Mouse (Mus musculus) adrenal gland, adult 8-10 months (tissue): ENCODE measurements around the gene Pbrm1. TPM values are rescaled to one million over a fixed set of nuclear protein-coding genes. Genes with fewer than 3 reads are reported as not detected.

ENCODE experiments used
- DNase-seq: peaks from one replicate; pipeline ENCODE4 v3.0.0; 2022
- total RNA-seq, 4 experiments: library from RNA; stranded (reverse); gene quantifications; 2 replicates each; pipeline ENCODE4 v1.2.4; 2022

The Pbrm1 gene
- total RNA-seq, 4 experiments from 2014 or later = 52.9 to 66.2 (median 61.2) TPM

DNA sequence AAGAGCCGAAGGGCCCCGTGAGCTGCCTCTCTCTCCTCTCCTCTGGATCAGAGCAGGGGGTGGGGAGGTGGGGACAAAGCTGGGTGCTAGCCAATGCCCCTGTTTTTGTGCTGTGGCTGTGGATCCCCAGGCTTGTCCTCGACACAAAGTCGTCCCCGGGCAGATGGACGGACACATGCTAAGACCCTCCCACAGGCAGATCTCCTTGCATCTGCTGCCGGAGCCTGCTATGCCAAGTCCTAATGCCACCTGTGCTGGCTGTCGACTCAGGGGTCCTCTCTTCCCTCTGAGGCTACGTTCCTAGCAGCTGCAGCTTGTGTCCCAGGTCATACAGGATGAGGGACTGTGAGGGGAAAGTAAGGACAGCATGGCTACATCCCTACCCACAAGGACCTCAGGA lies 147.9 kb downstream of the Pbrm1 start:
- no peak for DNase-seq

DNA sequence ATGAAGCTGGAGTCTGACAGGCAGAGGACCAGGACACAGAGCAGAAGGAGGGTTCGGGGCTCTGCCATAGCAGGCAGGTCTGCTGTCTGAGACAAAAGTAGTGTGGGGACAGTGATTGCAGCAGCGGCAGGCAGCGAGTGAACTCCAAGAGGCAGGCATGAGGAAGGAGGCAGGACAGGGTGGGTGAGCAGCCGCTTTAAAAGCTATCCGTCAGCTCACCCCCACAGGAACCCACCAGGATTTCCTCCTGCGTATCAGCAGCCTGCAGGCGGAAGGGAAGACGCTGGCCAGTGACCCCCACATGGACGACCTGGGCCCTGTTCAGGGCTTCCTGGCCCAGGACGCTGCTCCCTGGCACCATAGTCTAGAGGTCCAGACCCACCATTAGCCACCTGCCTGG lies 149.5 kb downstream of the Pbrm1 start, which contains the start of gene Stab1:
Stab1 (minus strand) TSS at position 217 of the 400 bp plus-strand sequence.
- peak; percentile 43 for DNase-seq

DNA sequence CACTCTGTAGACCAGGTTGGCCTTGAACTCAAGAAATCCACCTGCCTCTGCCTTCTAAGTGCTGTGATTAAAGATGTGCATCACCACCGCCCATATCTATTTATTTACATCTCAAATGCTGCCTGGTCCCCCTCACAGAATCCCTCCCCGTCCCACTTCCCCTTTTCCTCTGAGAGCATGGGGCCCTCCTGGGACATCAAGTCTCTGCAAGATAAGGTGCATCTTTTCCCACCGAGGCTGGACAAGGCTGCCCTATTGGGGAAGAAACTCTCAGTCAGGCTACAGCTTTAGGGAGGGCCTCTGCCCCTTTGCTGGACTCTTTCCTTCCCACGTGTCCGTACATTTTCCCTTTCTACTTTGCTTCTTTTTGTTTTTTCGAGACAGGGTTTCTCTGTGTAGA lies 150.6 kb downstream of the Pbrm1 start:
- no peak for DNase-seq

DNA sequence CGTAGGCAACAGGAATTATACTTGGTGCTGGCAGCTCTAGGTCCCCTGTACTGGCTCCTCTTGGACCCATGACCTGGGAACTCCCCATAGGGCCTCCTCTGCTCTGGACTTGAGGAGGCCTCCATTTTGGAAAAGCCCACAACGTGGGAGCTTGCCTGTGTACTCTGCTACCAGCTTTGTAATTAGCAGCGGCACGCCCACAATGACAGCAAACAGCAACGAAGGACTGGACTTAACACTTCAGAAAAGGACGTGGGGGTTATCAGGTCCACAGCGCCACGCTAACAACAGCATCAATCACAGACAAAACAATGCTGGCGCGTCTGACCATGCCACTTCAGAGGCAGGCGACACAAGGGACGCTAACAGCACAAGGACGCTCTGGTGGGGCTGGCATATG lies 152.0 kb downstream of the Pbrm1 start:
- no peak for DNase-seq

Other genes with a start within 250 kb of the Pbrm1 start
- 10 to 100 TPM; 20.1 to 23.7 (median 22.8) TPM for gene Tmem110, start 193.5 kb upstream of the Pbrm1 start, total RNA-seq
- gene Mustn1, start 139.9 kb upstream of the Pbrm1 start, total RNA-seq = 1 to 10 TPM; 1.7 to 2.9 (median 2.7) TPM
- 1 to 10 TPM in 3 of 4 experiments, under 1 TPM in 1; 0.65 to 4.7 (median 2.9) TPM for gene Itih4, start 132.7 kb upstream of the Pbrm1 start, total RNA-seq
- 1 to 10 TPM in 1 of 4 experiments, under 1 TPM in 3; 0.38 to 1.0 (median 0.59) TPM for gene Itih3, start 95.4 kb upstream of the Pbrm1 start, total RNA-seq
- gene Itih1, start 75.8 kb upstream of the Pbrm1 start, total RNA-seq = under 1 TPM in 3 of 4 experiments, not detected in 1; 0.09 to 0.51 (median 0.17) TPM
- gene Nek4, start 67.8 kb upstream of the Pbrm1 start, total RNA-seq = 10 to 100 TPM; 13.4 to 17.9 (median 13.8) TPM
- 10 to 100 TPM; 50.0 to 90.5 (median 70.5) TPM for gene Glt8d1, start 17.7 kb upstream of the Pbrm1 start, total RNA-seq
- gene Spcs1, start 17.5 kb upstream of the Pbrm1 start, total RNA-seq = 100 to 1,000 TPM; 232 to 268 (median 251) TPM
- gene Gnl3, start within 50 bp of the Pbrm1 start, total RNA-seq = 10 to 100 TPM; 69.1 to 99.4 (median 83.9) TPM
- gene Smim4, start 109.8 kb downstream of the Pbrm1 start, total RNA-seq = 100 to 1,000 TPM in 1 of 4 experiments, 10 to 100 TPM in 3; 67.6 to 109 (median 75.0) TPM
- gene Nt5dc2, start 111.9 kb downstream of the Pbrm1 start, total RNA-seq = 10 to 100 TPM; 25.6 to 41.4 (median 36.6) TPM
- 100 to 1,000 TPM in 2 of 4 experiments, 10 to 100 TPM in 2; 75.8 to 142 (median 116) TPM for gene Stab1, start 149.5 kb downstream of the Pbrm1 start, total RNA-seq
- 1 to 10 TPM; 1.1 to 3.3 (median 1.9) TPM for gene Tnnc1, start 189.2 kb downstream of the Pbrm1 start, total RNA-seq
- gene Nisch, start 197.8 kb downstream of the Pbrm1 start, total RNA-seq = 100 to 1,000 TPM; 331 to 526 (median 414) TPM
- 10 to 100 TPM in 3 of 4 experiments, 1 to 10 TPM in 1; 8.8 to 12.4 (median 10.8) TPM for gene Sema3g, start 198.7 kb downstream of the Pbrm1 start, total RNA-seq
- 1 to 10 TPM; 7.1 to 8.5 (median 8.2) TPM for gene Phf7, start 232.2 kb downstream of the Pbrm1 start, total RNA-seq
- 10 to 100 TPM; 64.5 to 70.6 (median 68.0) TPM for gene Bap1, start 232.3 kb downstream of the Pbrm1 start, total RNA-seq